Mouse (Mus musculus) ES-E14 (cell line): ENCODE results near the gene Ube2r2. TPM values are rescaled to one million over a fixed set of nuclear protein-coding genes. Genes with fewer than 3 reads are reported as not detected.
A peak's percentile ranks its signal among the peaks of the same experiment; 100 is the strongest.

Experiments
- DNase-seq: peaks from one replicate; pipeline ENCODE4 v3.0.0-alpha.2; 2013; ENCODE audit warnings: low read depth, low spot score
- H3K27ac ChIP-seq: 2 replicates; pipeline ENCODE4 v1.5.1; 2012; ENCODE audit warnings: low read depth, mild to moderate bottlenecking, low read length, moderate library complexity, mixed read lengths; ENCODE audit not compliant: poor library complexity, insufficient read depth, severe bottlenecking
- H3K36me3 ChIP-seq: 2 replicates; pipeline ENCODE4 v1.6.1; 2012; ENCODE audit warnings: mild to moderate bottlenecking, low read length, moderate library complexity, mixed read lengths; ENCODE audit not compliant: control insufficient read depth, poor library complexity, insufficient read depth, severe bottlenecking
- H3K4me1 ChIP-seq, 2 experiments: fragments of 150-350 bp in 1 of 2; sonication (generic) in 1 of 2; 2 replicates each; pipeline ENCODE4 v1.6.1; 2012; ENCODE audit warnings: low read length in 2 of 2, mild to moderate bottlenecking in 1 of 2, mixed read lengths in 1 of 2; ENCODE audit not compliant: control insufficient read depth in 2 of 2, insufficient read depth in 2 of 2, poor library complexity in 1 of 2
- H3K4me3 ChIP-seq, 2 experiments: fragments of 150-350 bp in 1 of 2; sonication (generic) in 1 of 2; 2 replicates each; pipeline ENCODE4 v1.5.1; 2012; ENCODE audit warnings: low read length in 2 of 2, low read depth in 1 of 2, mild to moderate bottlenecking in 1 of 2, mixed read lengths in 1 of 2; ENCODE audit not compliant: insufficient read depth in 1 of 2, poor library complexity in 1 of 2, severe bottlenecking in 1 of 2
- H3K9ac ChIP-seq: 2 replicates; pipeline ENCODE4 v1.6.1; 2012; ENCODE audit warnings: low read depth, mild to moderate bottlenecking, low read length, mixed read lengths; ENCODE audit not compliant: poor library complexity, insufficient read depth, severe bottlenecking
- H3K9me3 ChIP-seq: fragments of 150-350 bp; sonication (generic); 2 replicates; pipeline ENCODE4 v1.6.1; 2012; ENCODE audit warnings: low read depth, mild to moderate bottlenecking, low read length; ENCODE audit not compliant: control insufficient read depth, insufficient read depth
- CHD2 ChIP-seq: IDR thresholded peaks from 2 replicates; pipeline ENCODE4 v1.6.1; 2014; ENCODE audit warnings: mild to moderate bottlenecking, low read depth, low read length, inconsistent platforms
- HCFC1 ChIP-seq: IDR thresholded peaks from 2 replicates; pipeline ENCODE4 v1.6.1; 2012; ENCODE audit warnings: low read length, inconsistent platforms, borderline replicate concordance; ENCODE audit not compliant: insufficient read depth
- MAFK ChIP-seq: IDR thresholded peaks from 2 replicates; pipeline ENCODE4 v1.6.1; 2014; ENCODE audit warnings: mild to moderate bottlenecking, low read depth, low read length, inconsistent platforms; ENCODE audit not compliant: insufficient read depth
- ZC3H11A ChIP-seq: IDR thresholded peaks from 2 replicates; pipeline ENCODE4 v1.6.1; 2012; ENCODE audit warnings: low read depth, mild to moderate bottlenecking, inconsistent platforms, low read length, borderline replicate concordance
- ZNF384 ChIP-seq: IDR thresholded peaks from 2 replicates; pipeline ENCODE4 v1.6.1; 2012; ENCODE audit warnings: low read depth, low read length, inconsistent platforms
- in situ Hi-C, 2 experiments: fragments of 600-800 bp; cut with MboI; formaldehyde crosslinking; loops; one replicate each; pipeline ENCODE4 v1.15.1; 2025; ENCODE audit warnings: low sequenced_read_pairs in 2 of 2, inconsistent platforms in 1 of 2; ENCODE audit not compliant: unreplicated experiment in 2 of 2
- total RNA-seq: library from RNA; depleted of rRNA; stranded (reverse); fragments of 300-350 nt; gene quantifications from 2 replicates; pipeline ENCODE4 v1.2.3, GENCODE M21; 2012

The Ube2r2 gene
- total RNA-seq, 1 experiment, result 52.3 TPM

GRCm38 (mm10) chr4:41136811-41137210 lies 1.3 kb downstream of the Ube2r2 start:
- in situ Hi-C loops, result no loop called here
- Histone ChIP-seq H3K4me3 (peak overlapping the region; percentile 72 to 98), H3K9ac (peak overlapping the region; percentile 98), H3K27ac (peak overlapping the region; percentile 97; the same call in 1 of the 2 replicates), H3K9me3 (no peaks in the 10 kb centered on the region), H3K4me1 (no peaks in the 10 kb centered on the region; a peak in 1 of 4 replicates), H3K36me3 (peaks cover 4% of the 10 kb centered on the region; the same call in 1 of the 2 replicates)
- DNase-seq, result no peak
- TF ChIP-seq MAFK (no peak), ZC3H11A (no peak), HCFC1 (no peak), ZNF384 (no peak), CHD2 (no peak)

- TF ChIP-seq ZNF384, result no peak
- TF ChIP-seq HCFC1, result no peak
- TF ChIP-seq MAFK, result no peak
- no peak for TF ChIP-seq CHD2
- TF ChIP-seq ZC3H11A, result no peak
- in situ Hi-C loops, result no loop called here
- H3K4me1 ChIP-seq, result peaks cover 0 to 5% of the 10 kb centered on the region in 2 experiments; a peak in 1 of 4 replicates
- peaks cover 4% of the 10 kb centered on the region; the same call in 1 of the 2 replicates for H3K36me3 ChIP-seq
- no peak for DNase-seq
- H3K9me3 ChIP-seq, result no peaks in the 10 kb centered on the region
- no peak overlapping the region; the same call in 1 of the 2 replicates for H3K9ac ChIP-seq
- no peak overlapping the region for H3K27ac ChIP-seq
- H3K4me3 ChIP-seq, result no peak overlapping the region
Observed at GRCm38 (mm10) chr4:41140174-41140875, 4.8 kb downstream of the Ube2r2 start.

- no peaks in the 10 kb centered on the region for H3K9me3 ChIP-seq
- peaks cover 4% of the 10 kb centered on the region; the same call in 1 of the 2 replicates for H3K36me3 ChIP-seq
- peaks cover 0 to 5% of the 10 kb centered on the region in 2 experiments; a peak in 1 of 4 replicates for H3K4me1 ChIP-seq
- no peak overlapping the region for H3K9ac ChIP-seq
- in situ Hi-C loops, result no loop called here
- DNase-seq, result no peak
- no peak overlapping the region for H3K27ac ChIP-seq
- H3K4me3 ChIP-seq, result no peak overlapping the region
- TF ChIP-seq MAFK, result no peak
- no peak for TF ChIP-seq HCFC1
- TF ChIP-seq ZC3H11A, result no peak
- TF ChIP-seq ZNF384, result no peak
- TF ChIP-seq CHD2, result no peak
Observed at GRCm38 (mm10) chr4:41142601-41143000, 7.1 kb downstream of the Ube2r2 start.

GRCm38 (mm10) chr4:41149891-41150290 lies 14.3 kb downstream of the Ube2r2 start:
- in situ Hi-C loops, result no loop called here
- H3K36me3 ChIP-seq, result no peaks in the 10 kb centered on the region
- H3K9ac ChIP-seq, result no peak overlapping the region
- peaks cover 3 to 6% of the 10 kb centered on the region in 2 experiments; a peak in 2 of 4 replicates for H3K4me1 ChIP-seq
- no peak overlapping the region for H3K4me3 ChIP-seq
- H3K27ac ChIP-seq, result no peak overlapping the region; the same call in 1 of the 2 replicates
- H3K9me3 ChIP-seq, result no peaks in the 10 kb centered on the region
- TF ChIP-seq HCFC1 (no peak), ZNF384 (no peak), CHD2 (no peak), MAFK (no peak), ZC3H11A (no peak)
- DNase-seq, result no peak
